Mouse (Mus musculus) testis, postnatal 14 days (tissue): ENCODE measurements around the gene Ilf3.
"Not testable (repeated sequence)": the region's sequence is repeated elsewhere in the genome, so short reads cannot be mapped to it uniquely, and the experiment has no call there.

Experiments used
- DNase-seq: peaks from one replicate; pipeline ENCODE4 v3.0.0; 2021; ENCODE audit warnings: low spot score

Gene Ilf3

DNA sequence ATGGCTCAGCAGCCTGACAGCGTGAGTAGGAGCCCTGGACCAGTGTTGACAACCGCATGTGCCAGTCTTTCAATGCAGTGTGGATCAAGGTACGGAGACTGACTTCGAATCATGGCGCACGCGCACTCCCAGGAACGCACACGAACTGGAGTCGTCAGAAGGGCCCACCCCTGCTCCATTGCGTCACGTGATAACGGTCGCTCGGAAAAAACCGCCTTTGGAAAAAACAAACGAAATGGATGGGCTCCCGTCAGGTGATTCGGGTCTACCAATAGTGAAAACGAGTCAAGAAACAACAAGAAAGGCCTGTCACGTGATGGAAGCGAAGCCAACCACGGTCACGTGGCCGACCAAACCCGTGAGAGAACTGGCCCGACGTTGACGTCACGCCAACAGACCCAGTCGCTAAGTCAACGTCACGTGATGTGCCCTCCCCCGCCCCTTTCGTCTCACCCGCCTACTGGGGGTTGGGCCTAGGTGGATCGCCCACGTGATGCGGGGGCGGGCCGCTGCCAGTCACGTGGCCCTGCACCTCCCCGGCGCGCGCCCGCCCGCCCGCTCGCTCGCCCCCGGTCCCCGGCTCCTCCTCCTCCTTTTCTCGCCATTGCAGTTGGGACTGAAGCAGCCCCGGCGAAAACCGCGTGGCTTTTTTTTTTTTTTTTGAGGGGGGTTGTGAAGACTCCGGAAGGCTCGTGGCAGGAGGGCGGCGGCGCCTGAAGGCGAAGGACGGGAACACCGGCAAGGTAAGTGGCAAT, at the start of gene Ilf3:
Ilf3 (plus strand) TSS at position 515 of the 755 bp plus-strand sequence.
- peak; percentile 100 for DNase-seq

DNA sequence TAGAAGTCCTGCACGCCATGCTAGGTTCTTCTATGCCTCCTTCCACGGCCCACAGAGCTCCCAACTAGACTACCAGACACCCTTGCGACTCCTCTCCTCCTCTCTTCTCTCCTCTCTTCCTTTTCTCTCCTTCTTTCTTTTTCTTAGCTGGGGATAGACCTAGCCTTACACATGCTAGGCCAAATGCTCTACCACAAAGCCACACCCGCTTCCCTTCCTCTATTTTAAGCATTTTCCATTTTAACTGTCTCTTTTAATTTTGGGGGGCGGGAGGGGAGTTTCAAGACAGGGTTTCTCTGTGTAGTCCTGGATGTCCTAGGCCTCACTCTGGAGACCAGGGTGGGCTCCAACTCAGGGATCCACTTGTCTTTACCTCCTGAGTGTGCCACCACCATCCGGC, 48.9 kb upstream of the Ilf3 start:
- DNase-seq: no peak

DNA sequence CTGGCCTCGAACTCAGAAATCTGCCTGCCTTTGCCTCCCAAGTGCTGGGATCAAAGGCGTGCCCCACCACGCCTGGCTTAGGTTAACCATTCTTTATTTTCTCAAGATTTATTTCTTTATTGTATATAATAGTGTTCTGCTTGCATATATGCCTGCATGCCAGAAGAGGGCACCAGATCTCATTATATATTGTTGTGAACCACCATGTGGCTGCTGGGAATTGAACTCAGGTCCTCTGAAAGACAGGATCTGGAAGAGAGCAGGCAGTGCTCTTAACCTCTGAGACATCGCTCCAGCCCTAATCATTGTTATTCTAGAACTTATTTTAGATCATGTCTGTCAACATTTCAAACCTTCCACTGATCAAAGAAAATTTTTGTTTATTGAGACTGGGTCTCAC, 48.2 kb upstream of the Ilf3 start:
- DNase-seq: no peak

DNA sequence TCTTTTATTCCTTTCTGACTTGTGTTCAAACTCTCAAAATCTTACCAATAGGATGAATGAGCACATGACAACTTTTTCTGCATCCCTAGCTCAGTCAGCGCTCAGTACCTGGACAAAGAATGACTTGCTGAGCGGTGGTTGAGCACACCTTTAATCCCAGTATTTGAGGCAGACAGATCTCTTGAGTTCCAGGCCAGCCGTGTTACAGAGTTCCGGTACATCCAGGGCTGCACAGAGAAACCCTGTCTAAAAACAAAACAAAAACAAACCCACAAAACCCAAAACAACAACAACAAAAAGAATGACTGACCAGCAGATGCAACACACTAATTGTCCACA, 47.4 kb upstream of the Ilf3 start:
- DNase-seq: no peak

DNA sequence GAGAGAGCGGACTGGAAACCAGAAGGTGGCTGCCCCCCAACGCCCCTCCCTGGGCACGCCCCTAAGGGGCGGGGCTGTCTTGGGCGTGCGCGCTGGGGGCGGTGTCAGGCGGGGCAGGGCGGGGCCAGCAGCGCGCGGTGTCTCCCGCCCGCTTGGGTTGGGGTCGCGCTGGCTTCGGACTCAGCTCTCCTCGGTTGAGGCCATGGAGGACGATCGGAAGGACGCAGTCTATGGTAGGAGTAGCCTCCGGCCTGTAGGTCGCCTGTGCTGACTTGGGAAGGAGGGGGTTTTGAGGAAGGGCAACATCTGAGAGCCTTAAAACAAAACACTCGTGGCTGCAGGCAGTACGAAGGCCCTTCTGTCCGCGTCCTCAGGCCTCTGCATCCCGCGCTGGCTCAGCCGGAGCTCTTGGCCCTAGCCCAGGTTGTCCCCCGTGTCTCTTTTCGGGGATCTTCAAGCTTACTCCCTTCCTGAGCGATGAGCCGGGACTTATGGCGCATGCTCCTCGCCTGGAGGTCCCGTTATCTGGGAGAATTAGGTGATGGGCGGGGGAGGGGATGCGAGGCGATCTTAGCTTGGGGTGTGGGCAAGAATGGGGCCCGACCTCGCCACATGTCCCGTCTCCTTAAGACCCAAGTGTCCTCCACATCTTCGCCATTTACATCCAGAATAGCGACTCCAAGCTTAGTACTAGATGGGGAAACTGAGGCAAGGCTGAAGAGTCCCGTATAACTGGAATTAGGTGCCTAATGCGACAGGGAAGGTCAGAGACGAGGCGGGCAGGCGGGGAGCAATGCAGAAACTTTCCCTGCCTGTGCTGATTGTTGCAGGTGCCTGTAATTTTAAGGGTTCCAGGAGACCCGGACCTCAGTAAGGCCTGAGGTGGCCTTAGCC, 46.8 kb upstream of the Ilf3 start, which contains the start of gene Slc44a2:
Slc44a2 (plus strand) TSS at position 80 of the 894 bp plus-strand sequence.
- peak; percentile 84 for DNase-seq

DNA sequence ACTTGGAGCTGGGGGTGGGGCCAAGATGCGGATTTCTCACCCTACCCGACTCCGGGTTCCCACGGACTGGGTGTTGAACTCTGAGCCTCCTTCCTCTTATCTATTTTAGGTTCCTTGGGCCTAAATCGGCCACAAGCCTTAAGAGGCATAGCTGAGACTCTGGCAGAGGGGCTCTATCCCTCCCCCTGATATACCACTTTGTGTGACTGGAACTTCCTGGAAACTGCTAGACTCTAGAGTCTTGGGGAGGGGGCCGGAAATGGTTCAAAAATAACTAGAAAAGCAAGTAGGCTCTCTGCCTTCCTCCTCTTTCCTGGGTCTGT, 46.2 kb upstream of the Ilf3 start:
- no peak for DNase-seq

DNA sequence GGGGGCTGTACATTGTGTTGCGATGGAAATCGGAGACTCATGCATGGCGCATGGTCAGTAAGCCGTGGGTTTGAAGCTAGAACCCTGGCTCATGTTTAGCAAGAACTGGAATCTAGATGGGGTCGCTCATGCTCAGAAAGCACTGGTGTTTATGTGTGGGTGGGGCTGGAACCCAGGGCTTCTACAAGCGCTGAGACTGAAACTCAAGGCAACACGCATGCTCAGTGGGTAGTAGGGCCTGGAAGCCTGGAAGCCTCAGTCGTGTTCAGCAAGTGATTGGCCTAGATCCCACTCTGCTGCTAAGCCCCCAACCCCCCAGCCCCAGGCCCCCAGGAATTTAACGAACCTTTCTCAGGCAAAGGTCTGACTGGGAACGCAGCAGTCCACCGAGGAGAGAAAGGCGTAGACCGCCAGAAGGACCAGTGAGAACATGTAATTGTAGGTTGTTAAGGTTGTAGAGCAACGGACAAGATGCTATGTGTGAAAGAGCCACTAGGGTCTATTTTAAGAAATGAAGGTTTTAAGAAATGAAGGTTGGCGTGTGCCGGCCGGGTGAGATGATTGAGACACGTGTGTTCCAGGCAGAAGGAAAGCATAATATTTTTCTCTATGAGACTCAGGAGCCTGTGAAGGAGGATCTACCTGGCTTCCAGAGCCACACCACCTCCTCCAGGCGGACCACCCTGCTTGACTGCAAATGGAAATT, 45.3 kb upstream of the Ilf3 start:
- no peak for DNase-seq

DNA sequence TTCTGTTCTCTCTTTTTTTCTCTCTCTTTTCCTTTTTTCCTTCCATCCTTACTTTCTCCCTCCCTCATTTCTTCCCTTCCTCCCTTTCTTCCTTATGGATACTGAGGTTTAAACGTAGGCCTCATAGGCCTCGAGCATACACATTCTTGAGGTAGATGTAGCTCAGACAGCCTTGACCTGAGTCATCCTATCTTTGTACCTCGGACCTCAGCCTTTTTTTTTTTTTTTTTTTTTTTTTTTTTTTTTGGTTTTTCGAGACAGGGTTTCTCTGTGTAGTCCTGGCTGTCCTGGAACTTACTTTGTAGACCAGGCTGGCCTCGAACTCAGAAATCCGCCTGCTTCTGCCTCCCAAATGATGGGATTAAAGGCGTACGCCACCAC, 44.8 kb upstream of the Ilf3 start:
- not testable (repeated sequence) for DNase-seq

DNA sequence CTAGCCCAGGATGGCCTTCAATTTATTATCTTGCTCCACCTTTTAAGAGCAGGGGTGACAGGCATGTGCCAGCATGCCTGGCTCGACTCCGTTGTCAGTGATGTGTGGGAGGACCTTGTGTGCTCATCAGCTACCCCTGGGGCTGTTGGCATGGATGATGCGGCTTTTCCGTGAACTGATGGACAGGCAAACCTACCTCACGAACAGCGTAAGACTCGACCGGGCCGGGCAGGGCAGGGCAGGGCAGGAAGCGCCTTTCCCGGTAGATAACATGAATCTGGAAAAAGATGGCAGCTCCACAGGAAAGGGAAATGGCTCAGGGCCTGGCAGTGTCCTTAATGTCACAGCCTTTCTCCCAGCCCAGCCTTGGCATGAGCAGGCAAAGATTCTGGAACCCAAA, 43.4 kb upstream of the Ilf3 start:
- DNase-seq: no peak

DNA sequence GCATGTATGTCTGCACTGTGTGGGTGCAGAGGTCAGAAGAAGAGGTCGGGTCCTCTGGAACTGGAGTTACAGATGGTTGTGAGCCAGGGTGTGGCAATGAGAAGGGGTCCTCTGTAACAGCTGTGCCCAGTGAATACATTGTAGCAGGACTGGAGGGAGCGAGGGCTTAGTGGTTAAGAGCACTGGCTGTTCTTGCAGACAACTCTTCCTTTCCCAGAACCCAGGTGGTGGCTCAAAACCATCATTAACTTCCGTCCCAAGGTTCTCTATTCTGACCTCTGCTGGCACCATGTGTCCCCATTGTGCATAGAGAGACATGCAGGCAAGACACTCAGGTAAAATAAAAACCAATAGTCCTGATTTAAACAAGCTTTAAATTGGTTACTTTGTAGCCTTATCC, 40.1 kb upstream of the Ilf3 start:
- peak; percentile 73 for DNase-seq

DNA sequence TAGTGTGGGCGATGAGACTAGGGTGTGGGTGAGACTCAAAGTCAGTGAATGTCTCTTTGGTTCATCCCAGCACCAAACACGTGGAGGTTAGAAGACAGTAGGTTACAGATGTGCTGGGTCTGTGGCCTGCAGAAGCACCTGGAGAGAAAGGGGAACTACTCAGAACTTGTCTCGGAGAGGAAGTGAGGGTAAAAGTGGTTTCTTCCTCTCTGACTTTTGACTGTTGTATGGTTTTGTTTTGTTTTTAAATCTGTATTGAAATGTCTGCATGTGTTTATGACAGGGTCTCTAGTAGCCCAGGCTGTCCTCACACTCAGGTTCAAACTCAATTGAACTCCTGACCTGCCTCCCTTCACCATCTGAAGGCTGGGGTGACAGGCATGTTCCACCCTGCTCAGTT, 39.6 kb upstream of the Ilf3 start:
- DNase-seq: no peak

DNA sequence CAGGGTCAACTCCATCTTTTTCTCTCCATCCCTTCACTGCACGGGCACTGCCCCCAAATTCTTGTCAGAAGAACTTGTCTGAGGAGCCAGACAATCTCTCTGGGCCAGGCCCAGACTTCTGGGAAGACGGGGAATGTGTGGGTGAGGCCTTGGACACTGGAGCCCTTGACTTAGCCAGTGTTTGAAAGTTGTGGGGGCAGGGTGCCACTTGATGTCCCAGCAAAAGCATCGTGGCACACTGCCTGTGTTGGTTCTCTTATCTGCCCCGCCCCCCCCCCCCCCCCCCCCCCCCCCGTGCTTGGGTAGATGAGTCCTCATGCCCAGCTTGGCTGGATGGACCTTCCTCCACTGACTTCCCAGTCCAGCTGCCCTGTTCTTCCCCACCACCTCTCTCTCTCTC, 38.6 kb upstream of the Ilf3 start:
- DNase-seq: peak; percentile 82

DNA sequence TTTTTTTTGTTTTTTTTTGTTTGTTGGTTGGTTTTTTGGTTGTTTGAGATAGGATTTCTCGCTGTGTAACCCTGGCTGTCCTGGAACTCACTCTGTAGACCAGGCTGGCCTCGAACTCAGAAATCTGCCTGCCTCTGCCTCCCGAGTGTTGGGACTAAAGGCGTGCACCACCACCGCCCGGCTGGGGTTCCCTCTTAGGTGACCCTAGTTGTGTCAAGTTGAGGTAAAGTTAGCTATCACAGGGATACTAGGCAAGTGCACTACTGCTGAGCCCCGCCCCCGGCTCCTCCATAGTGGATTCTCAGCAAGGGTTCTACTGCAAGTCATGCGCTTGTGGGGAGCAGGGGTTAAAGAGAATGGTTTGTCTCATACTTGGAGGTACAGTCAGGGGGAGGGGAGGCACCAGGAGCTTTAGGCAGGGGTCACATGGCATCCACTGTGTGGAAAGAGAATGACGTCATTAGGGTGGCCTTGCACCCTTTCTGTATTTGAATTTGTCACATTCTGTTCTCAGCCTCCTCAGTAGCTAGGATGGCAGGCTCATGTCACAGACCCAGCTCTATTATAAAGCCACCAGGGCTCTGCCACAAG, 37.9 kb upstream of the Ilf3 start:
- no peak for DNase-seq

DNA sequence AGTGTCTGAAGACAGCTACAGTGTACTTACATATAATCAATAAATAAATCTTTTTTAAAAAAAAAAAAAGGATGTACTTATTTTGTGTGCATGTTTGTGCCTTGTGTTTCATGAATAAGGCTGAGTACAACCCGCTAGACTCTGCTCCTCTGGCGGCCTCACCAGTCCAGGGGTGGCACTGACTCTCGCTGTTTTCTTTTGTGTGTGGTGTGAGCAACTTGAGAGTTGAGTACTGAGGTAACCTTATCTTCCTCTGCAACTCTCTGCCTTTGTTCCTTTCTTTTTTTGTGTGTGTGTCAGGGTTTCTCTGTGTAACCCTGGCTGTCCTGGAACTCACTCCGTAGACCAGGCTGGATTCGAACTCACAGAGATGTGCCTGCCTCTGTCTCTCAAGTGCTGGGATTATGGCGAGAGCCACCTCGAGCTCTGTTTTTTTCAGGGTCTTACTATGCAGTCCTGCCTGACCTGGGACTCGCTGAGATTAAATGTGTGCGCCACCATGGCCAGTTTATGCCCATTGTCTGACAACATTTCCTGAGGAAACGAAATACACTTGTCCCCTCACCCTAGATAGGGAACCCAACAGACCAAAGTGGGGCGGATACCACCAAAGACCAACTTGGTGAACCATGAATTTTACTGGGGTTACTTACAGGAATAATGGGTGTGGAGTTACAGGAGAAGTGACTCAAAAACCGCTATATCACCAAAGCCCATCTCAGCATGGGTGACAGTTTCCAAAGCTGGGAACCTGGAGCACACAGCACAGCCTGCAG, 36.1 kb upstream of the Ilf3 start:
- no peak for DNase-seq

DNA sequence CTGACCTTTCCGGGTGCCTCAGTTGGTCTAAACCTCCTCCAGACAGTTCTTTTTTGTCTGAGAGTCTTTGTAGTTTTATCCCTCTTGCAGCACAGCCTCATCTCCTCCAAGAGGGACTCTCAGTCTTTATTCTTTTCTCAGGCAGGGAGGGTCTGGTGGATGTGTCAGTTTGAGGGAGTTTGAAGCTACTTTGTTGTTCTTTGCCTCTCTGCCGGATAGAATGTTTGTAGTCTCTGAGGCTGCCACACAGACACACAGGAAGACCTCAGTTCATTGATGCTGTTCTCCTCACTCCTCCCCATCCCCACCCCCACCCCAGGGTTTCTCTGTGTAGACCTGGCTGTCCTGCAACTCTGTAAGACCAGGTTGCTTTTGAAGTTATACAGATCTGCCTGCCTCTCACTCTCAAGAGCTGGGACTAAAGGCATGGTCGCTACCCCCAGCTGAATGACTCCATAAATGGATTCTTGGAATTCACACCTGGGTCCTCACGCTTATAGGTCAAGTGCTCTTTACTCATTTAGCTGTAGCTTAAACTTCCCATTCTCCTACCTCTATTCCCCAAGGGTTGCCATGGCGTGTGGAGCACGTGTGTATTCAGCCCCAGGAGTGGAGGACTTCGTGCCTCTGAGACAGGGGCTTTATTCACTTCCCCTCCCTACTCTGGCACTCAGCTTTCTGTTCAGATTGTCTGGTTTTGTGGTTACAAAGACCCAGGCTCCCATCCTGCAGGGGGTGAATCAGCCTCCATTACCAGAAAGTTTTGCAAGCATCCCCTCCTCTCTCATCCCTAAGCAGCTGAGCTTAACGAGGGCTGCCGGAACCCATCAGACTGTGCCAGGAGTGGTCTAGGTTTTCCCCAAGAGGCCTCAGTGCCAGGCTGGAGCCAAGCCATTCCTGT, 35.3 kb upstream of the Ilf3 start:
- DNase-seq: no peak

DNA sequence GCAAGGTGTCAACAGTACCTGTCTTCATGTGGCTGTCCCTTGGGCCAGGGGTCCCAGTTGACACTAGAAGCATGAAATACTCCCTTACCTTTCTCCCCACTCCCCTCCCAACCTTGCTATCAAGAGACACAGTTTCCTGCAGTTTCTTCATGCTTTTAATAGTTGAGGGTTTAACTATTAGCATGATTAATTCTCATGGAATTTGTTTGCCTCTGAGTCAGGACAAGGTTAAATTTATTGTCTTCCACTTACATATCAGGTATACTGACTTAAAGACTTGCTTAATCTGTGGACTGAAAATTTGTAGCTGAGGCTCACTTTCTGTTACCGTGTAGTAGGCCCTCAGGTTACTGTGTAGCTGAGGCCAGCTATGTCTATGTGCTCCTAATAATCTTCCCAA, 34.1 kb upstream of the Ilf3 start:
- no peak for DNase-seq

DNA sequence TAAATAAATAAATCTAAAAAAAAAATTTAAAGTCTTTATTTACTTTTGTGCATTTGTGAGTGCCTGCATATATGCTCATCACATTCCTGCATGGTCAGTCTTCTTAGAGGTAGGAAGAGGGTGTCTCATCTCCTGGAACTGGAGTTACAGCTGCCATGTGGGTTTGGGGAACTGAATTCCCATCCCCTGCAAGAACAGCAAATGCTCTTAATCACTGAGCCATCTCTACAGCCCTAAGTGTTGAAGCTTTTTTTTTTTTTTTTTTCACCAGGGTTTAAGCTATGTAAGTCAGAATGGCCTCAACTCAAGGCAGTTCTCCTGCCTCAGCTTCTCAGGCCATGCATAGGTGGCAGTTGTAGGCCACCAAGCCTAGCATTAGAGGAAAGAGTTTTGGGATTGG, 32.9 kb upstream of the Ilf3 start:
- DNase-seq: no peak

DNA sequence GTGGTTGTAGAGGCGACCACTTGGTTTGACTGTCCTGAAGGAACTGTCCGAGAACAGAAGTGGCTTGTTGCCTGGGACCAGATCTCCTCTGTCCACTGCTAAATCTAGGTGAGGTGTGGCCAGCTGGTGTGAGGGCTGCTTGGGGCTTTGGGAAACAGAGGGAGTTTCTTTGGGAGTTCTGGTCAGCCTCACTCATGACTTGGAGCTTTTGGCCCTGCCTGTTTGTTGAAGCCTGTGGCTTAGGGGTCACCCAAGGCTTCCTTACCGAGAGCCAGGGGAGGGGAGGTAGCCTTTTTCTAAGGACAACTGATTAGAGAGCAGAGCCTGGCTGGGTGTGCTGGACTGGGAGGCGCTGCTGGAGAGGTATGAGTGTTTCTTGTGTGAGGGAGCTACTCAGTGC, 32.3 kb upstream of the Ilf3 start:
- peak; percentile 68 for DNase-seq

DNA sequence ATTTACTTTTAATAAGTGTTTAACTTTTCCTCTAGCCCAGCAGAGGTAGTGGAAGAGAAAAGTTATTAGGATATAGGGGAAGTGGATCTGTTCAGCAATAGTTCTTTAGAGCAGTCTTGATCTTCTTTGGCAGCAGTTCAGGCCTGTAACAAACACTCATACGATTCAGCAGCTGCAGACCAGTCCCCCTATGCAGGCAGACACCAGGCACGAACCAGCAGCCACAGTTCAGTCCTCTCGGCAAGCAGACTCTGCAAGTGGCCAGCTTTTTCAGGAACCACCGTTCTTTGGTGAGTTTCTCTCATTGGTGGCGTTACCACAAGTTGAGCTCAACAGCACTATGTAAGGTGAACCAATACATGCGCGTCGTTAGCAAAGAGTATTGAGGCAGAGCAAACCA, 31.2 kb upstream of the Ilf3 start:
- no peak for DNase-seq

DNA sequence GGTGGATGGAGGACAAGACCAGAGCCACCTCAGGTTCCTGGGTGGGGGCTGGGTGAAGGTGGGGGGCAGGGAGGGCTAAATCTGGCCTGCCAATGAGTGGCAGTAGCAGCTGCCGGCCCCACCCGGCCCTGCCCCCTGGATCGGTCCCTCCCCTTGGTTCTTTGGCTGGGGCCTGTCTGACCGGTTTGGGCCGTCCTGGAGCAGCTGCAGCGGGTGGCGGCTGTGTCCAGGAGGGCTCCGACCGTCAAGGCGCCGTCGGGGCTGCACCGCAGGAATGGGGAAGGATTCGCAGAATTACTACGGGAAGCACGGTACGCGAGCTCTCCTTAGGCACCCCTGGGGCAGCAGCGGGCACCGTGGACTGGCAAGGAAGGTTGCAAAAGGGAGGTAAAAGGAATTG, 30.0 kb upstream of the Ilf3 start:
- no peak for DNase-seq

DNA sequence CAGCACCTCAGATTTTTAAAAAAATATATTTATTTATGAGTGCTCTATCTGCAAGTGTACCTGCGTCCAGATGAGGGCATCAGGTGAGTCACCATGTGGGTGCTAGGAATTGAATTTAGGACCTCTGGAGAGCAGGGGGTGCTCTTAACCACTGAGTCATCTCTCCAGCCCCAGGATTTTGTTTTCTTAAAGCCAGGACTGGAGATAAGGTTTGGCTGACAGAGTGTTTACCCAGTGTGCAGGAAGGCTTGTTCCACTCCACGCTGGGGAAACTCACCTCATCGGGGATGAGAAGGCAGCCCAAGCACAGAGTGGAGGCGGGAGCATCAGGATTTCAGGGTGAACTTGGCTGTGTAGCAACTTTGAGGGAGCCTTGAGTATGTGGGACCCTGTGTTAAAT, 27.3 kb upstream of the Ilf3 start:
- no peak for DNase-seq
